Mouse (Mus musculus) testis, adult 2 months (tissue): ENCODE results near the gene Zbp1.

Experiments
- CTCF ChIP-seq: fragments of 200-500 bp; IDR thresholded peaks from 2 replicates; pipeline ENCODE4 v1.5.1; 2012; ENCODE audit warnings: low read depth, mild to moderate bottlenecking, inconsistent platforms, low read length, moderate library complexity; ENCODE audit not compliant: control insufficient read depth, insufficient read depth, insufficient replicate concordance
- POLR2A ChIP-seq: fragments of 200-500 bp; IDR thresholded peaks from 2 replicates; pipeline ENCODE4 v1.6.1; 2012; ENCODE audit warnings: low read depth, mild to moderate bottlenecking, inconsistent platforms, low read length, moderate library complexity; ENCODE audit not compliant: control insufficient read depth

- no peak for TF ChIP-seq POLR2A
- no peak for TF ChIP-seq CTCF
Measured at GRCm38 (mm10) chr2:173235435-173236332, 17.0 kb upstream of the Zbp1 start.
